Mouse (Mus musculus): ENCODE results near the gene Hsd3b1.

- no peak for TF ChIP-seq GATA1 (IDR thresholded peaks at IDR 0.05; ENCODE audit: borderline replicate concordance, low read length)
- no peak for TF ChIP-seq FLI1 (IDR thresholded peaks at IDR 0.05; ENCODE audit: low read length)
Measured at GRCm38 (mm10) chr3:98890430-98890829, 30.8 kb upstream of the Hsd3b1 start.

Data from megakaryocyte, embryonic 14.5 days (primary cell).